Mouse (Mus musculus): Measurements from ENCODE around the gene Apob. TPM values are rescaled to one million over a fixed set of nuclear protein-coding genes. Genes with fewer than 3 reads are reported as not detected.
"Not testable (repeated sequence)": the region's sequence is repeated elsewhere in the genome, so short reads cannot be mapped to it uniquely, and the experiment has no call there.

Apob gene
- total RNA-seq (2021), result not detected

- intact Hi-C loops (cut with DNase I), result loop anchor here (5.0 kb wide), 1 partner anchor 105 kb away; no protein-coding TSS in a partner anchor
- DNase-seq (ENCODE audit: low spot score), result no peak
Measured at GRCm38 (mm10) chr12:7977466-7978189, at the start of gene Apob. TSS of gene Apob (plus strand) at chr12:7977648.

GRCm38 (mm10) chr12:7932405-7932920 is 45.0 kb upstream of the Apob start:
- DNase-seq (ENCODE audit: low spot score), result no peak
- intact Hi-C loops (cut with DNase I), result no loop called here

DNA sequence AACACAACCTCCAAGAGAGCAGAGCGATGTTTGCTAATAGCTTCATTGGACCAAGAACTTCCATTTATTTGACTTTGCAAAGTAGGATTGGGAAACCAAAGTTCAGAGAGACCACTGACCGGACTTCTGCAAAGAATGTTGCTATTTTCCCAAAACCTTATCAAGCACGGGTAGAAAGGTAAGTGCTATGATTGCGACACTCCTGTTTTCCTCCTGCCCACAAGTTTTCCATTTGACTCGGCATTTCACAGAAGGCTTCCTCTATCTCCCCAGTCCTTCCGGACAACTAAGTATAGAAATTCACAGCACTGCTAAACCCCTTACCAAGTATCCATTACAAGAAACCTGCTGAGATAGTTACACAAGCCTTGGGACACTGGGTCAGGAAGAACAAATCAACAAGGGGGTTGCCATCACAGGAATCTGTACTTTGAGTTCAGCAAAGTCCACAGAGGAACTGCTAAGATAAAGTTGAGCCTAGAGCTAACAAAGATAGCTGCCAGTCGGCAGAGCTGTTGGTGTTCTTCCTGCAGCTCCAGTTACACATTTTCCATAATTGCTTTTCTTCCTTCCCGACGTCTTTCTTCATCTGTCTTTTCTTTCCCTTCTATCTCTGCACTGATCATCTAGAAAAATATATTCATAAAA is 27.2 kb upstream of the Apob start:
- intact Hi-C loops (cut with DNase I), result no loop called here
- DNase-seq (ENCODE audit: low spot score), result no peak

DNA sequence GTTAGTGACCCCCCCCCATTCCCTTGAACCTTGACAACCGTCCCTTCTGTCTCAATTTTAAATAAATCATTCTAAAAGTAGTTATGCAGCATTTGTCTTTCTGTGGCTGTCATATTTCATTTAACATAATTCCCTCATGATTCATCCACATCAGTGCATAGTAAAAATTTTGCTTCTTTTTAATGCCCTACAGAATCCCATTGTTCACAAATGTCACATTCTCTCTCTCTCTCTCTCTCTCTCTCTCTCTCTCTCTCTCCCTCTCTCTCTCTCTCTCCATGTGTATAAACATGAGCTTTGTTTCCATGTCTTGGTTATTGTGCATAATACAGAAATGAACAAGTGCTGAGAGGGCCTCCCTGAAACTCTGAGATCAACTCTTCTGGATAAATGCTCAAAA is 18.6 kb upstream of the Apob start:
- intact Hi-C loops (cut with DNase I), result no loop called here
- no peak for DNase-seq (ENCODE audit: low spot score)

DNA sequence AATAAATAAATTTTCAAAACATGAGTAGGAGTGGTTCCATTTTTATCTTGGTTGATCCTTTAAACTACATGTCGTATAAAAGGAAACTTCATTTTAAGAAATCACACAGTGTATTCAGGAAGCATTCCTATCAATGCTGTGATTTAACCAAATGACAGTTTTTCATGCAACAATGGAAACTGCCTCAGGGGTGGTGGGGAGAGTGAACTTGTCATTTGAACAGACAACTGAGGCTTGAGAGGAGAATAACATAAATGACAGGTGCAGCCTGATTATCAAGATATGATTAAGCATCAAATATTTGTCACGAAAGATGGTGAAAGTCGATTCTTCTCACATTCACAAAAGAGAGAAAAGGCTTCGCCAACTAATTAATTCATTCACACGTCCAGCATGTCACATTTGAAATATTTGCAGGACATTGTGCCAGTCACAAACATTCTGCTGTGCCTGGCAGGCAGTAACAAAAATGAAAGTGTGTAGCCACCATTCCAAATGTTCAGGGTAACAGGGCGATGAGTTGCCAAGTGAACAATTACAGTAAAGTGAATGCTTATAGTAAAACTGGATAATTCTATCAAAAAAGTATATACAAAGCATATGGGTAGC is 18.0 kb upstream of the Apob start:
- no peak for DNase-seq (ENCODE audit: low spot score)
- intact Hi-C loops (cut with DNase I), result no loop called here

DNA sequence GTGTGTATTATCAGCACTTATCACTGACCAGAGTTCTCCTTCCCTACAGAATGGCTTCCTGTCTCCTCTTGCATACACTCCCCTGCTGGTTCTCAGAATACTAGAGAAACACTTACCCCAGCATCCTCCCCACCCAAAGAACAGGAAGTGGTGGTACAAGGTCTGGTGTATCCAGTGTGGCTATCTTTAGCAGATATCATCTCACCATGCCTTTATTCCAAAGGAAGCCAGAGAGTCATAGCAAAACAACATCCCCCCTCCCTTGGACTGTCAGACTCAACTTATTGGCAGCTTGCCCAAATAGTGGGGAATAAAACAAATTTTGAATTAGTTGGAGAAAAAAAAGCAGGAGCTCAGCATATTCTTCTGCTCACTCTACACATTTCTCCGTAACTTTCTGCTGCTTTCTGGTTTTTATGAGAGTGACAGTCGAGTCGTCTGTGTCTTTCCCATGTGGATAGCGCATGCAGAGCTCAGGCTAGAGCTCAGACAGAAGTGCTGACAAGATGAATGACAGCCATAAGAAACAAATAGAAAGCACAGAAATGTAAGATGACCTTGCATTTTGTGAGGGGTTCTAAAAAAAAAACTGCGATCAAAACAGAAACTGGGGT is 15.0 kb upstream of the Apob start:
- DNase-seq (ENCODE audit: low spot score), result no peak
- intact Hi-C loops (cut with DNase I), result no loop called here

DNA sequence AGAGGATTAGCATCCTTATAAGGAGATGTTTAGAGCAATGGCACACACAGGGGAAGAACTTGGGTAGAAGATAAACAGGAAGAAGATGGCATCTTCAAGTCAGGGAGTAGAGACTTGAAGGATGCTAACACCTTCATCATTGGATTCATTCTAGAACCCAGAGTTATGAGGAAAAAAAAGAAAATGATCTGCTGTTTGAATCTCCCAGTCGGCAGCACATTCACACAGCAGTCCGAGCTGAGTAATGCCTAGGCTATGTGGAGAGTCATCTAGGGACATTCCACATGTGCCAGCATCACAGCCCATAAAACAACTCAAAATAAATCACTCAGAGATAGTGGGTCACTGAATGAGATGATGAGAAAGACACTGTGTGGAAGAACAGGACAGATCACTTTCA is 10.2 kb upstream of the Apob start:
- DNase-seq (ENCODE audit: low spot score), result no peak
- intact Hi-C loops (cut with DNase I), result no loop called here

- no peak for DNase-seq (ENCODE audit: low spot score)
- intact Hi-C loops (cut with DNase I), result no loop called here
Measured at GRCm38 (mm10) chr12:7970301-7970700, 7.1 kb upstream of the Apob start.

- no peak for DNase-seq (ENCODE audit: low spot score)
- intact Hi-C loops (cut with DNase I), result no loop called here
Measured at GRCm38 (mm10) chr12:7970817-7971216, 6.6 kb upstream of the Apob start.

- intact Hi-C loops (cut with DNase I), result no loop called here
- DNase-seq (ENCODE audit: low spot score), result no peak
Measured at GRCm38 (mm10) chr12:7971736-7972135, 5.7 kb upstream of the Apob start.

- intact Hi-C loops (cut with DNase I), result no loop called here
- no peak for DNase-seq (ENCODE audit: low spot score)
Measured at GRCm38 (mm10) chr12:7973773-7974322, 3.6 kb upstream of the Apob start.

DNA sequence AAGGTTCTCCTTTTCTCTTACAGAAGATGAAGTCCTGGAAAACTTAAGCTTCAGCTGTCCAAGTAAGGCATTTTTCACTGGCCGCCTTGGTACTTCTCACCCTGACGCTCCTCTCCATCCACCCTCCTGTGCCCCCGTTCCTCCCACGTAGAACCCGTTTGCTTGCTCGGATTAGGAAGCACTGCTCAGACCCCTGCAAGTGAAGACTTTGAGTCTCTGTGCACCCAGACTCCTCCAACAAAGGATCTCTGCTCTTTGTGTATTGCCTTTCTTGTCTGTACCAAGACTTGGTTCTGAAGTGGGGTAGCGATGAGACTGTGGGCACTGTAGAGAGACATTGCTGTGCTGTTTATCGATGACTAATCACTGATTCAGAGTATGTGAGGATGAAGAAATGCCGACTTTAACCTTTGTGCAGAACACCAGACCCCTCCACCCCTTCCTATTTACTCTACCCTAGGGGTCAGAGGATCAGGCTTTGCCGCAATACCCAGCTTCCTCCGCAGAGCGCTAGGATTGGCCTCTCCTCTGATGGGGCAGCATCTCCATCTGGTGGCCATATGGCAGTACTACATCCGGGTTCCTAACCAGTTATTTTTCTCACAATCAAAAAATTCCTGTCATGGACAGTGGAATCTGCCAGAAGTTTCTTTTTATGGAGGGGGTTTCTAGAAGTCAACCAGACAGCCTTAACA is 889 bp downstream of the Apob start:
- intact Hi-C loops (cut with DNase I), result loop anchor here (5.0 kb wide), 1 partner anchor 106 kb away; no protein-coding TSS in a partner anchor
- no peak for DNase-seq (ENCODE audit: low spot score)

DNA sequence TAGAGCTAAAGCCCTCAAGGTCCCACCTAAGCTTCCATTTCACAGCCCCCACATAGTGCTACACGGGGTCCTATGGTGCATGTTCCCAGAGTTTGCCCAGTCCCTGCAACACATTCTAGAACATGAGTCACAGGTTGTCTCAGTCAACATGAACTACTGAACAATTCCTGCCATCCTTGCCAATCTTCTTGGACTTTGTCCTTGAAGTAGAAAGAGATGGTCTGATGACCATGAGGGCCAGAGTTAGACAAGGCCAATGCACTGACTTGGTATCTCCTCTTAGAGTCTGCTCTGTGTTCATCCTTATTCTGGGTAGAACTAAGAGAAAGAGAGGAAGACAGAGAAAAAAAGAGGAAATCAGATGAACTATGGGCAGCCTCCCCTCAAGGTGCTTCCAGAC is 7.0 kb downstream of the Apob start:
- no peak for DNase-seq (ENCODE audit: low spot score)
- intact Hi-C loops (cut with DNase I), result no loop called here

DNA sequence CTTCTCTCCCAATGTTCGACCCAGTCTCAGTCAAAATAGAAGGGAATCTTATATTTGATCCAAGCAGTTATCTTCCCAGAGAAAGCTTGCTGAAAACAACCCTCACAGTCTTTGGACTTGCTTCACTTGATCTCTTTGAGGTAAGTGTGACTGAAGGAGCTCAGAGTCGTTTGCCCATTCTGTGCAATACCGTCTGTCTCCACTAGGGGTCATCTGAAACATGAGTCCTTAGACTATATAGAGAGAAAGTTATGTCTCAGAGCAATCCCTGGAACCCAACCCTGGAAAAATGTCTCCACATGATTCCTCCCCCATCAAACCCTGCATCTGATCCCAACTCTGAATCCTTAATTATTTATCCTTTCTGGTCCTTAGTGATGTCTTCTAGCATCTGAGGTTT is 13.4 kb downstream of the Apob start:
- no peak for DNase-seq (ENCODE audit: low spot score)
- intact Hi-C loops (cut with DNase I), result loop anchor here (1.0 to 2.0 kb wide), 2 partner anchors 242 to 315 kb away; no protein-coding TSS in a partner anchor

GRCm38 (mm10) chr12:7991570-7991969 is 14.1 kb downstream of the Apob start:
- DNase-seq (ENCODE audit: low spot score), result no peak
- intact Hi-C loops (cut with DNase I), result loop anchor here (1.0 to 2.0 kb wide), 2 partner anchors 241 to 315 kb away; no protein-coding TSS in a partner anchor

- intact Hi-C loops (cut with DNase I), result no loop called here
- DNase-seq (ENCODE audit: low spot score), result no peak
Measured at GRCm38 (mm10) chr12:8020931-8021330, 43.5 kb downstream of the Apob start.

GRCm38 (mm10) chr12:8029520-8029919 is 52.1 kb downstream of the Apob start:
- DNase-seq (ENCODE audit: low spot score), result no peak
- intact Hi-C loops (cut with DNase I), result no loop called here

GRCm38 (mm10) chr12:8030057-8030456 is 52.6 kb downstream of the Apob start:
- intact Hi-C loops (cut with DNase I), result no loop called here
- DNase-seq (ENCODE audit: low spot score), result no peak

DNA sequence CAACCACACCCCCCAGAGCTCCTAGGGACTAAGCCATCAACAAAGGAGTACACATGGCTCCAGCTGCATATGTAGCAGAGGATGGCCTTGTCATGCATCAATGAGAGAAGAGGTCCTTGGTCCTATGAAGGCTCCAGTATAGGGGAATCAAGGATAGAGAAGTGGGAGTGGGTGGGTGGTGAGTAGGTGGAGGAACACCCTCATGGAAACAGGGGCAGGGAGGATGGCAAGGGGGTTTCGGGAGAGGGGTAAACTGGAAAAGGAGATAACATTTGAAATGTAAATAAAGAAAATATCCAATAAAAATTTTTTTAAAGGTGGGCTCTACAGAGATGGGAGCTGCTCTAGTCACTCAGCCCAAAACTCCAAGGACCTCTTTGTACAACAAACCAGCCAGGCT is 53.7 kb downstream of the Apob start:
- DNase-seq (ENCODE audit: low spot score), result not testable (repeated sequence)

More for the DNA sequence above, 53.7 kb downstream of the Apob start:
- intact Hi-C loops (cut with DNase I), result not testable (repeated sequence)

Measured in heart, postnatal 25 days (tissue).